Mouse (Mus musculus) neural tube, embryonic 14.5 days (tissue): ENCODE measurements around the gene Gm20388. TPM values are rescaled to one million over a fixed set of nuclear protein-coding genes. Genes with fewer than 3 reads are reported as not detected.

Experiments used
- ATAC-seq: fragments of 200-750 bp; cut with Nextera tagmentation; 2 replicates; pipeline ENCODE4 v1.8.0; 2017; ENCODE audit warnings: low read depth, mild to moderate bottlenecking, moderate TSS enrichment, moderate library complexity
- H3K27ac ChIP-seq: fragments of 300-500 bp; sonication (generic); 2 replicates; pipeline ENCODE4 v1.5.1; 2014; ENCODE audit warnings: low read depth, mild to moderate bottlenecking, control low read depth, low read length, moderate library complexity, mixed read lengths
- H3K27me3 ChIP-seq: fragments of 300-500 bp; sonication (generic); 2 replicates; pipeline ENCODE4 v1.6.1; 2014; ENCODE audit warnings: low read length; ENCODE audit not compliant: control insufficient read depth, insufficient read depth
- H3K36me3 ChIP-seq: fragments of 300-500 bp; sonication (generic); 2 replicates; pipeline ENCODE4 v1.6.1; 2014; ENCODE audit warnings: low read length, mixed read lengths; ENCODE audit not compliant: control insufficient read depth, insufficient read depth
- H3K4me1 ChIP-seq: fragments of 300-500 bp; sonication (generic); 2 replicates; pipeline ENCODE4 v1.6.1; 2014; ENCODE audit warnings: low read length; ENCODE audit not compliant: control insufficient read depth, insufficient read depth
- H3K4me2 ChIP-seq: fragments of 300-500 bp; sonication (generic); 2 replicates; pipeline ENCODE4 v1.6.1; 2014; ENCODE audit warnings: mild to moderate bottlenecking, low read depth, low read length, control low read depth
- H3K4me3 ChIP-seq: fragments of 300-500 bp; sonication (generic); 2 replicates; pipeline ENCODE4 v1.5.1; 2014; ENCODE audit warnings: low read depth, low read length, control low read depth, mixed read lengths
- H3K9ac ChIP-seq: fragments of 300-500 bp; sonication (generic); replicated peaks from 2 replicates; pipeline ENCODE4 v1.6.1; 2014; ENCODE audit warnings: low read depth, mild to moderate bottlenecking, control low read depth, low read length, mixed read lengths
- H3K9me3 ChIP-seq: fragments of 300-500 bp; sonication (generic); 2 replicates; pipeline ENCODE4 v1.6.1; 2016; ENCODE audit warnings: low read length; ENCODE audit not compliant: control insufficient read depth
- WGBS: fragments of 180-500 bp; shearing (Covaris S2); extraction: QIAGEN DNeasy Blood & Tissue Kit; methylation state at CpG from one replicate; pipeline ENCODE4 v1.1.7; 2014; 5-methylcytosine and 5-hydroxymethylcytosine counted together
- polyA plus RNA-seq: library from polyadenylated mRNA; unstranded; fragments of >200 nt; fragmentation: Nextera tagmentation; extraction: Ambion mirVana; gene quantifications from 2 replicates; pipeline ENCODE4 v1.2.1, GENCODE M21; 2014

Gene Gm20388
- polyA plus RNA-seq, 1 experiment from 2014 or later = 10.3 TPM

GRCm38 (mm10) chr8:121698615-121699101 is 1788.0 kb downstream of the Gm20388 start:
- Histone ChIP-seq H3K4me3 (no peak overlapping the region), H3K4me2 (peak overlapping the region; percentile 36; the same call in 1 of the 2 replicates), H3K27ac (peak overlapping the region; percentile 67), H3K4me1 (peaks cover 10% of the 10 kb centered on the region; the same call in 1 of the 2 replicates), H3K36me3 (no peaks in the 10 kb centered on the region), H3K9me3 (no peaks in the 10 kb centered on the region), H3K9ac (0 out of 2 replicates have a peak overlapping the region, but pooled peaks have one; percentile 16), H3K27me3 (no peaks in the 10 kb centered on the region)
- 8% methylated on average over 9 of the region's 9 CpGs for WGBS
- peak; percentile 29; the same call in 1 of the 2 replicates for ATAC-seq

- Histone ChIP-seq H3K4me3 (no peak overlapping the region), H3K36me3 (no peaks in the 10 kb centered on the region), H3K27ac (no peak overlapping the region), H3K4me2 (no peak overlapping the region), H3K4me1 (peaks cover 10% of the 10 kb centered on the region; the same call in 1 of the 2 replicates), H3K27me3 (no peaks in the 10 kb centered on the region), H3K9me3 (no peaks in the 10 kb centered on the region), H3K9ac (no peak overlapping the region)
- 89% methylated on average over 2 of the region's 2 CpGs for WGBS
- no peak for ATAC-seq
These were observed 1789.3 kb downstream of the Gm20388 start for GRCm38 (mm10) chr8:121699936-121700335.

GRCm38 (mm10) chr8:121705174-121705573 is 1794.5 kb downstream of the Gm20388 start:
- Histone ChIP-seq H3K4me2 (no peak overlapping the region), H3K27ac (no peak overlapping the region), H3K36me3 (no peaks in the 10 kb centered on the region), H3K9me3 (no peaks in the 10 kb centered on the region), H3K4me1 (no peaks in the 10 kb centered on the region), H3K27me3 (no peaks in the 10 kb centered on the region), H3K9ac (no peak overlapping the region), H3K4me3 (no peak overlapping the region)
- 80% methylated on average over 3 of the region's 3 CpGs for WGBS
- no peak for ATAC-seq

GRCm38 (mm10) chr8:121706956-121707355 is 1796.3 kb downstream of the Gm20388 start:
- Histone ChIP-seq H3K4me2 (no peak overlapping the region), H3K27ac (no peak overlapping the region), H3K27me3 (no peaks in the 10 kb centered on the region), H3K4me1 (no peaks in the 10 kb centered on the region), H3K4me3 (no peak overlapping the region), H3K36me3 (no peaks in the 10 kb centered on the region), H3K9me3 (no peaks in the 10 kb centered on the region), H3K9ac (no peak overlapping the region)
- WGBS = 83% methylated on average over 11 of the region's 11 CpGs
- ATAC-seq = no peak

- no peak overlapping the region for H3K27ac ChIP-seq
These were observed 1797.8 kb downstream of the Gm20388 start for GRCm38 (mm10) chr8:121708406-121708805.

GRCm38 (mm10) chr8:121717502-121717901 is 1806.9 kb downstream of the Gm20388 start:
- no peaks in the 10 kb centered on the region for H3K27me3 ChIP-seq
- peak overlapping the region; percentile 12; the same call in 1 of the 2 replicates for H3K4me2 ChIP-seq

More at GRCm38 (mm10) chr8:121708406-121708805, 1797.8 kb downstream of the Gm20388 start:
- no peak for ATAC-seq
- Histone ChIP-seq H3K9me3 (no peaks in the 10 kb centered on the region), H3K27me3 (no peaks in the 10 kb centered on the region), H3K4me2 (no peak overlapping the region), H3K9ac (no peak overlapping the region), H3K36me3 (no peaks in the 10 kb centered on the region), H3K4me3 (no peak overlapping the region), H3K4me1 (no peaks in the 10 kb centered on the region)
- 72% methylated on average over 6 of the region's 6 CpGs for WGBS

GRCm38 (mm10) chr8:121717982-121718425 is 1807.4 kb downstream of the Gm20388 start:
- no peak overlapping the region for H3K27ac ChIP-seq
- H3K9ac ChIP-seq = no peak overlapping the region
- H3K36me3 ChIP-seq = no peaks in the 10 kb centered on the region
- no peaks in the 10 kb centered on the region for H3K27me3 ChIP-seq
- H3K4me2 ChIP-seq = peak overlapping the region; percentile 12; the same call in 1 of the 2 replicates
- ATAC-seq = peak; percentile 92
- no peak overlapping the region for H3K4me3 ChIP-seq
- 30% methylated on average over 12 of the region's 12 CpGs for WGBS
- no peaks in the 10 kb centered on the region for H3K4me1 ChIP-seq
- no peaks in the 10 kb centered on the region for H3K9me3 ChIP-seq

More at GRCm38 (mm10) chr8:121717502-121717901, 1806.9 kb downstream of the Gm20388 start:
- H3K27ac ChIP-seq = no peak overlapping the region
- 48% methylated on average over 14 of the region's 14 CpGs for WGBS
- H3K9ac ChIP-seq = no peak overlapping the region
- H3K4me1 ChIP-seq = no peaks in the 10 kb centered on the region
- H3K36me3 ChIP-seq = no peaks in the 10 kb centered on the region
- no peaks in the 10 kb centered on the region for H3K9me3 ChIP-seq
- H3K4me3 ChIP-seq = no peak overlapping the region
- peak; percentile 70; the same call in 1 of the 2 replicates for ATAC-seq

GRCm38 (mm10) chr8:121718925-121719324 is 1808.3 kb downstream of the Gm20388 start:
- Histone ChIP-seq H3K36me3 (no peaks in the 10 kb centered on the region), H3K4me1 (no peaks in the 10 kb centered on the region), H3K9me3 (no peaks in the 10 kb centered on the region), H3K9ac (no peak overlapping the region), H3K4me3 (no peak overlapping the region), H3K27ac (no peak overlapping the region), H3K4me2 (no peak overlapping the region), H3K27me3 (no peaks in the 10 kb centered on the region)
- no peak for ATAC-seq
- WGBS = 59% methylated on average over 6 of the region's 6 CpGs

GRCm38 (mm10) chr8:121721072-121721471 is 1810.4 kb downstream of the Gm20388 start:
- Histone ChIP-seq H3K9ac (no peak overlapping the region), H3K27ac (no peak overlapping the region), H3K4me1 (no peaks in the 10 kb centered on the region), H3K27me3 (no peaks in the 10 kb centered on the region), H3K9me3 (no peaks in the 10 kb centered on the region), H3K36me3 (no peaks in the 10 kb centered on the region), H3K4me3 (no peak overlapping the region), H3K4me2 (no peak overlapping the region)
- 37% methylated on average over 6 of the region's 6 CpGs for WGBS
- no peak for ATAC-seq
